Mouse (Mus musculus) hindbrain, postnatal 0 days (tissue): ENCODE measurements around the gene Sf3b6. TPM values are rescaled to one million over a fixed set of nuclear protein-coding genes. Genes with fewer than 3 reads are reported as not detected.
"Not testable (repeated sequence)": the region's sequence is repeated elsewhere in the genome, so short reads cannot be mapped to it uniquely, and the experiment has no call there.

Experiments used
- ATAC-seq: fragments of 200-750 bp; cut with Nextera tagmentation; 2 replicates; pipeline ENCODE4 v1.8.0; 2017; ENCODE audit warnings: mild to moderate bottlenecking, moderate TSS enrichment, moderate library complexity
- DNase-seq: peaks from one replicate; pipeline ENCODE4 v3.0.0-alpha.2; 2015; ENCODE audit warnings: low spot score
- H3K27ac ChIP-seq: fragments of 300-500 bp; sonication (generic); 2 replicates; pipeline ENCODE4 v1.5.1; 2014; ENCODE audit warnings: mild to moderate bottlenecking
- H3K27me3 ChIP-seq: fragments of 300-500 bp; sonication (generic); 2 replicates; pipeline ENCODE4 v1.6.1; 2014; ENCODE audit warnings: low read length, mixed read lengths; ENCODE audit not compliant: insufficient read depth
- H3K36me3 ChIP-seq: fragments of 300-500 bp; sonication (generic); 2 replicates; pipeline ENCODE4 v1.6.1; 2014; ENCODE audit warnings: low read length, mixed read lengths; ENCODE audit not compliant: insufficient read depth
- H3K4me1 ChIP-seq: fragments of 300-500 bp; sonication (generic); 2 replicates; pipeline ENCODE4 v1.6.1; 2014; ENCODE audit warnings: antibody characterized with exemption, low read length, mixed read lengths; ENCODE audit not compliant: insufficient read depth
- H3K4me2 ChIP-seq: fragments of 300-500 bp; sonication (generic); 2 replicates; pipeline ENCODE4 v1.6.1; 2014; ENCODE audit warnings: low read depth, mild to moderate bottlenecking, low read length, moderate library complexity, mixed read lengths
- H3K4me3 ChIP-seq: fragments of 300-500 bp; sonication (generic); 2 replicates; pipeline ENCODE4 v1.5.1; 2014; ENCODE audit warnings: low read length
- H3K9ac ChIP-seq: fragments of 300-500 bp; sonication (generic); replicated peaks from 2 replicates; pipeline ENCODE4 v1.6.1; 2014; ENCODE audit warnings: mild to moderate bottlenecking, low read length, moderate library complexity, mixed read lengths
- H3K9me3 ChIP-seq: fragments of 300-500 bp; sonication (generic); 2 replicates; pipeline ENCODE4 v1.6.1; 2016; ENCODE audit warnings: low read length, mixed read lengths
- CTCF ChIP-seq: IDR thresholded peaks from 2 replicates; pipeline ENCODE4 v1.5.1; 2016; ENCODE audit warnings: antibody characterized with exemption, control low read depth, low read depth
- WGBS: fragments of 180-500 bp; shearing (Covaris S2); extraction: QIAGEN DNeasy Blood & Tissue Kit; methylation state at CpG from one replicate; pipeline ENCODE4 v1.1.7; 2014; 5-methylcytosine and 5-hydroxymethylcytosine counted together
- polyA plus RNA-seq: library from polyadenylated mRNA; unstranded; fragments of >200 nt; fragmentation: Nextera tagmentation; extraction: Ambion mirVana; gene quantifications from 2 replicates; pipeline ENCODE4 v1.2.1, GENCODE M21; 2015
- total RNA-seq: library from RNA; depleted of rRNA; stranded (reverse); fragments of >200 nt; gene quantifications from 2 replicates; pipeline ENCODE4 v1.2.3, GENCODE M21; 2014

The Sf3b6 gene
- total and polyA plus RNA-seq, 2 experiments from 2014 or later: 64.7 to 299 TPM

GRCm38 (mm10) chr12:4780245-4780644, 37.1 kb upstream of the Sf3b6 start:
- 63% methylated on average over 2 of the region's 2 CpGs for WGBS
- H3K36me3 ChIP-seq: no peaks in the 10 kb centered on the region; the same call in 1 of the 2 replicates
- H3K27ac ChIP-seq: no peak overlapping the region
- H3K9me3 ChIP-seq: no peaks in the 10 kb centered on the region
- DNase-seq (no peak), ATAC-seq (no peak)
- H3K9ac ChIP-seq: no peak overlapping the region
- no peak for TF ChIP-seq CTCF
- no peaks in the 10 kb centered on the region for H3K4me1 ChIP-seq
- no peak overlapping the region for H3K4me2 ChIP-seq
- H3K4me3 ChIP-seq: no peak overlapping the region
- H3K27me3 ChIP-seq: no peaks in the 10 kb centered on the region

GRCm38 (mm10) chr12:4781270-4781669, 36.1 kb upstream of the Sf3b6 start:
- H3K9ac ChIP-seq: no peak overlapping the region
- TF ChIP-seq CTCF: no peak
- DNase-seq (no peak), ATAC-seq (no peak)
- WGBS: 81% methylated on average over 1 of the region's 1 CpGs
- no peaks in the 10 kb centered on the region; the same call in 1 of the 2 replicates for H3K36me3 ChIP-seq
- no peaks in the 10 kb centered on the region for H3K27me3 ChIP-seq
- H3K4me1 ChIP-seq: no peaks in the 10 kb centered on the region
- no peak overlapping the region for H3K4me3 ChIP-seq
- no peak overlapping the region for H3K27ac ChIP-seq
- no peak overlapping the region for H3K4me2 ChIP-seq
- no peaks in the 10 kb centered on the region for H3K9me3 ChIP-seq

GRCm38 (mm10) chr12:4781725-4782404, 35.5 kb upstream of the Sf3b6 start:
- not testable (repeated sequence) for H3K36me3 ChIP-seq, H3K9ac ChIP-seq, H3K27me3 ChIP-seq, H3K4me2 ChIP-seq, H3K27ac ChIP-seq, H3K9me3 ChIP-seq, H3K4me1 ChIP-seq, DNase-seq, H3K4me3 ChIP-seq
- ATAC-seq: 0 out of 2 replicates have a peak, but pooled peaks have one; percentile 2
- WGBS: 67% methylated on average over 9 of the region's 9 CpGs

GRCm38 (mm10) chr12:4783598-4783997, 33.7 kb upstream of the Sf3b6 start:
- no peaks in the 10 kb centered on the region for H3K36me3 ChIP-seq
- no peak overlapping the region for H3K9ac ChIP-seq
- H3K4me1 ChIP-seq: no peaks in the 10 kb centered on the region
- H3K27ac ChIP-seq: no peak overlapping the region
- H3K9me3 ChIP-seq: no peaks in the 10 kb centered on the region
- H3K27me3 ChIP-seq: no peaks in the 10 kb centered on the region
- TF ChIP-seq CTCF: no peak
- H3K4me3 ChIP-seq: no peak overlapping the region
- H3K4me2 ChIP-seq: no peak overlapping the region
- DNase-seq (no peak), ATAC-seq (no peak)
- 49% methylated on average over 5 of the region's 5 CpGs for WGBS

GRCm38 (mm10) chr12:4784466-4784865, 32.9 kb upstream of the Sf3b6 start:
- WGBS: 73% methylated on average over 2 of the region's 2 CpGs
- DNase-seq (no peak), ATAC-seq (no peak)
- H3K4me2 ChIP-seq: no peak overlapping the region
- no peak overlapping the region for H3K4me3 ChIP-seq
- TF ChIP-seq CTCF: no peak
- H3K4me1 ChIP-seq: no peaks in the 10 kb centered on the region
- no peaks in the 10 kb centered on the region for H3K36me3 ChIP-seq
- no peak overlapping the region for H3K27ac ChIP-seq
- H3K9me3 ChIP-seq: no peaks in the 10 kb centered on the region
- H3K27me3 ChIP-seq: no peaks in the 10 kb centered on the region
- no peak overlapping the region for H3K9ac ChIP-seq

GRCm38 (mm10) chr12:4788128-4788527, 29.2 kb upstream of the Sf3b6 start:
- H3K4me3 ChIP-seq, DNase-seq, H3K27me3 ChIP-seq, H3K27ac ChIP-seq, H3K9ac ChIP-seq, H3K4me1 ChIP-seq, H3K4me2 ChIP-seq, ATAC-seq, H3K9me3 ChIP-seq, H3K36me3 ChIP-seq: not testable (repeated sequence)
- 96% methylated on average over 25 of the region's 25 CpGs for WGBS

- no peak overlapping the region for H3K4me2 ChIP-seq
- H3K9ac ChIP-seq: no peak overlapping the region
- H3K36me3 ChIP-seq: no peaks in the 10 kb centered on the region
- ATAC-seq (0 out of 2 replicates have a peak, but pooled peaks have one; percentile 32), DNase-seq (peak; percentile 42)
- no peak overlapping the region for H3K4me3 ChIP-seq
- H3K4me1 ChIP-seq: no peaks in the 10 kb centered on the region
- no peak overlapping the region for H3K27ac ChIP-seq
- TF ChIP-seq CTCF: peak; percentile 63
- 53% methylated on average over 1 of the region's 1 CpGs for WGBS
- H3K27me3 ChIP-seq: no peaks in the 10 kb centered on the region
- H3K9me3 ChIP-seq: no peaks in the 10 kb centered on the region
Measured at GRCm38 (mm10) chr12:4793718-4794117, 23.6 kb upstream of the Sf3b6 start.

- H3K9ac ChIP-seq, H3K27me3 ChIP-seq, H3K4me3 ChIP-seq, H3K4me1 ChIP-seq, ATAC-seq, H3K36me3 ChIP-seq, H3K9me3 ChIP-seq, H3K27ac ChIP-seq, H3K4me2 ChIP-seq, DNase-seq: not testable (repeated sequence)
- WGBS: 88% methylated on average over 6 of the region's 6 CpGs
Measured at GRCm38 (mm10) chr12:4797471-4797870, 19.9 kb upstream of the Sf3b6 start.
